Mouse (Mus musculus) lung, postnatal 0 days (tissue): ENCODE measurements around the gene Ginm1.

Experiments
- CTCF ChIP-seq: IDR thresholded peaks from 2 replicates; pipeline ENCODE4 v1.5.1; 2016; ENCODE audit warnings: antibody characterized with exemption, mild to moderate bottlenecking
- EP300 ChIP-seq: IDR thresholded peaks from 2 replicates; pipeline ENCODE4 v1.6.1; 2016; ENCODE audit warnings: antibody characterized with exemption, mild to moderate bottlenecking, control low read depth

- no peak for TF ChIP-seq CTCF
- no peak for TF ChIP-seq EP300
These were observed 35.1 kb downstream of the Ginm1 start for GRCm38 (mm10) chr10:7757544-7757943.
